Mouse (Mus musculus) inflammation-experienced regulatory T-cells, adult 16 weeks (primary cell): ENCODE data around the gene Pex1. TPM values are rescaled to one million over a fixed set of nuclear protein-coding genes. Genes with fewer than 3 reads are reported as not detected.

Source experiments
- polyA plus RNA-seq: library from polyadenylated mRNA; unstranded; fragments of 100-300 nt; shearing (Covaris generic); gene quantifications from one replicate; pipeline ENCODE4 v1.2.1, GENCODE M21; 2017

Gene Pex1
- 17.4 TPM for polyA plus RNA-seq

DNA sequence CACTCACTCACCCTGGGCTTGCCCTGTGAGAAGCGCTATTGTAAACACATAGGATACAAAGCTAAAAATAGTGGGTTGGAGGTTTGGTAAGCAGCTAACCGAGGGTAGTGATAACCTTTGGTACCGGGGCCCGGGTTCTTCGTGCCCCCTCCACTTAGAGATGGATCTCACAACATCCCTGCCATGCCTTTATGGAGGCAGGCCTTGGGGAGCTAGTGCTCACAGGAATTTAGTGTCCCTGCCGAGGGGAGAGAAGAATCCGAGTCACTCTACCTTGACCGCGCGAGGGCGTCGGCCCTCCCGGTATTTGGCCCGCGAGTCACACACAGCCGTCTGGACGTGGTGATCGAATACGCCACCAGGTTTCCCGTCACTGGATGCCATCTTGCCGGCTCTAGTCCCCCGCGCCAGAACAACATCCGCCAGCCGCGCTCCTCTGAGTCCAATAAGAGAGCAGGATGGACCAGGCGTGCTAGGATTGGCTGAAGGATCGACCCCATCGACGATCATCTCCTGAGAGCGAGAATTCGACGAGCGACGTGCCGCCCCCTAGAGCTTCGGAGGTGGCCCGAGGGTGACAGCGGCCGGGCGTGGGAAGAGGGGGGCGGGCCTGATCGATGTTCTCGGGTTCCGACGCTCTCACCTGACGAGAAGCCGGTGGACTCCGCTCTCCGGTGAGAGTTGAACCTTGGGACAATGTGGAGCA, at the start of gene Pex1:
Gene Pex1 (plus strand): TSS at position 374 of the 706 bp plus-strand sequence.

DNA sequence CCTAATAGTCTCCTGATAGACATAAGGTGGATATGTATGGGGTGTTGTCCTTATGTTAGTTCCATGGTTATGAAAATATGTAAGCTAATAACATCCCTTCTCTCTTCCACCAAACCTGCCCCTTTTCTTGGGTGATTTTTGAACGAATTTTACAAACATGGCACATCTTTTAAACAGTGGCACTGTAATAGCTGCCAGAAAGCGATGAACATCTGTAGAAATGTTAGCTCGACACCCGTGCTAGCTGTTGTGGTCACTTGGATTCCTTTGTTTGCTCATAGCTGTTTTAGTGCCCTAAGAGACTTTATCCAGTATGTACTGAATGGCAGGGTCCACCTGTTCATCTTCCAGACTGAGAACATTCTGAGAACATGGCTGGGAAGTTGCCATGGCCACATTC, 24.6 kb upstream of the Pex1 start, which contains the start of gene 1700109H08Rik:
Gene 1700109H08Rik (plus strand): TSS at position 301 of the 400 bp plus-strand sequence.

DNA sequence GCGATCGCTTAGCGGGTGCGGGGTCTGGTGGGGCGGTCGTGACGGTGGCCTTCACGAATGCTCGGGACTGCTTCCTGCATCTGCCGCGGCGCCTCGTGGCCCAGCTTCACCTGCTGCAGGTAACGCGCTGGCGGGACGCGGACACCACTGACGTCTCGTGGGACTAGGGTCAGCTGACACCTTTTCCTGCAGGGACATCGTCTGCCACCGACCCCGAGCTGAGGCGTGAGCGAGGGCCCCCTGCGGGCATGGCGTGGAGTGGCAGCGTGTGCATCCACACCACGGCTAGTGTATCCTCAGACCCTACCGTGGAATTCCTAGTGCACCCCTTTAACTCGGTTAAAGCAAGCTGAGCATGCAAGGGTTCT, 517 bp downstream of the Pex1 start, which contains the start of gene Rbm48:
Gene Rbm48 (minus strand): TSS at position 187 of the 368 bp plus-strand sequence.

DNA sequence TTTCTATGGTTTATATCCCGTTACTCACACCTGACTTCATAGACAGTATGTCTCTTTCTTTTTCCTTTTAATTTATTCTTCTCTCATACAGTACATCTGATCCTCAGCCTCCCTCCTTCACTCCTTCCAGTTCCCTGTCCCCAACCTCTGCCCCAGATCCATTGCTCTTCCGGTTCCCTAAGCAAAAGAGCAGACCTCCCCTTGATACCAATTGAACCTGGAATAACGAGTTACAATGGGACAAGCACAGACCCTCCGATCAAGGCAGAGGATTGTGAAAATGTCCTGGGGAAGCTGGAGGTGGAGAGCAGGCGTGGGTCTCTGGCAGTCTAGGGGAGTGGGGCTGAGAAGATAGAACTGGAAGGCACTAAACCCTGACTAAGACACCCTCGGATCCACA, 55.0 kb downstream of the Pex1 start, which contains the start of gene Tmbim7:
Gene Tmbim7 (plus strand): TSS at position 301 of the 400 bp plus-strand sequence.

DNA sequence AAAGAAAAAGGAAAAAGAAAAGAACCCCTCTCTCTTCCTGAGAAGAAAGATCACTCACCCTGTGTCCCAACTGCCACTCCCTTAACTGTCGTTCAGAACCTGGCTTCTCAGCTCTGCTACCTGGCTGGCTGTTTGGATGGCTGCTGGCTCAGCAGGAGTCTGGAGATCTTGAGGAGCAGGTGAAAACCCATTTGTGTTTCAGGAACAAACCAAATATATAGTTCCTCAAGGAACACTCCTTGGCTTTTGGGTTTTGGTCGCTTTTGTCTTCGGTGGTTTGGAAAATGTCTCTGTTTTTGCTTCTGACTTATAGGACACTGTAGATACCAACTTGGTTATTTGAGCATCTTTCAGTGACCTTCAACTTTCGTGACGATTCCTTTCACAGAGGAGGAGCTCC, 61.2 kb downstream of the Pex1 start, which contains the start of gene Gatad1:
Gene Gatad1 (minus strand): TSS at position 101 of the 400 bp plus-strand sequence.

Other genes with a start within 250 kb of the Pex1 start
- 41.9 TPM for gene Fam133b, start 52.2 kb upstream of the Pex1 start, polyA plus RNA-seq
- 8.8 TPM for gene 1700109H08Rik, start 24.5 kb upstream of the Pex1 start, polyA plus RNA-seq
- 42.2 TPM for gene Rbm48, start 519 bp downstream of the Pex1 start, polyA plus RNA-seq
- not detected for gene Tmbim7, start 55.1 kb downstream of the Pex1 start, polyA plus RNA-seq
- 8.7 TPM for gene Gatad1, start 61.1 kb downstream of the Pex1 start, polyA plus RNA-seq
- gene Ankib1, start 206.9 kb downstream of the Pex1 start, polyA plus RNA-seq = 9.1 TPM
- 104 TPM for gene Krit1, start 207.1 kb downstream of the Pex1 start, polyA plus RNA-seq
- gene Lrrd1, start 249.1 kb downstream of the Pex1 start, polyA plus RNA-seq = 0.67 TPM